Mouse (Mus musculus) midbrain, embryonic 16.5 days (tissue): Measurements from ENCODE around the gene Gm10447. TPM values are rescaled to one million over a fixed set of nuclear protein-coding genes. Genes with fewer than 3 reads are reported as not detected.
A peak's percentile ranks its signal among the peaks of the same experiment; 100 is the strongest.

Source experiments
- ATAC-seq: fragments of 200-750 bp; cut with Nextera tagmentation; 2 replicates; pipeline ENCODE4 v1.8.0; 2017; ENCODE audit warnings: moderate TSS enrichment
- H3K27ac ChIP-seq: fragments of 300-500 bp; sonication (generic); 2 replicates; pipeline ENCODE4 v1.5.1; 2014; ENCODE audit warnings: mild to moderate bottlenecking, low read length, mixed read lengths
- H3K27me3 ChIP-seq: fragments of 300-500 bp; sonication (generic); 2 replicates; pipeline ENCODE4 v1.6.1; 2014; ENCODE audit warnings: low read depth, low read length, mixed read lengths; ENCODE audit not compliant: control insufficient read depth, insufficient read depth
- H3K36me3 ChIP-seq: fragments of 300-500 bp; sonication (generic); 2 replicates; pipeline ENCODE4 v1.6.1; 2014; ENCODE audit warnings: mild to moderate bottlenecking, low read length, moderate library complexity, mixed read lengths; ENCODE audit not compliant: control insufficient read depth, insufficient read depth
- H3K4me1 ChIP-seq: fragments of 300-500 bp; sonication (generic); 2 replicates; pipeline ENCODE4 v1.6.1; 2014; ENCODE audit warnings: mild to moderate bottlenecking, low read length, mixed read lengths; ENCODE audit not compliant: control insufficient read depth, insufficient read depth
- H3K4me2 ChIP-seq: fragments of 300-500 bp; sonication (generic); 2 replicates; pipeline ENCODE4 v1.6.1; 2014; ENCODE audit warnings: mild to moderate bottlenecking, low read length, mixed read lengths
- H3K4me3 ChIP-seq: fragments of 300-500 bp; sonication (generic); 2 replicates; pipeline ENCODE4 v1.5.1; 2014; ENCODE audit warnings: low read depth, mild to moderate bottlenecking, low read length, moderate library complexity, mixed read lengths
- H3K9ac ChIP-seq: fragments of 300-500 bp; sonication (generic); 2 replicates; pipeline ENCODE4 v1.6.1; 2014; ENCODE audit warnings: low read depth, low read length, mixed read lengths
- H3K9me3 ChIP-seq: fragments of 300-500 bp; sonication (generic); replicated peaks from 2 replicates; pipeline ENCODE4 v1.6.1; 2014; ENCODE audit warnings: mild to moderate bottlenecking, low read length, mixed read lengths; ENCODE audit not compliant: control insufficient read depth, poor library complexity, severe bottlenecking
- WGBS: fragments of 180-500 bp; shearing (Covaris S2); extraction: QIAGEN DNeasy Blood & Tissue Kit; methylation state at CpG from one replicate; pipeline ENCODE4 v1.1.7; 2014; 5-methylcytosine and 5-hydroxymethylcytosine counted together
- polyA plus RNA-seq: library from polyadenylated mRNA; unstranded; fragments of >200 nt; fragmentation: Nextera tagmentation; extraction: Ambion mirVana; gene quantifications from 2 replicates; pipeline ENCODE4 v1.2.1, GENCODE M21; 2015

Gene Gm10447
- polyA plus RNA-seq, 1 experiment from 2014 or later: 0.10 TPM

GRCm38 (mm10) chr11:53436338-53436737 is 20.6 kb downstream of the Gm10447 start:
- no peak overlapping the region for H3K4me2 ChIP-seq
- no peak overlapping the region for H3K27ac ChIP-seq
- H3K36me3 ChIP-seq: no peaks in the 10 kb centered on the region
- H3K9ac ChIP-seq: no peak overlapping the region
- no peaks in the 10 kb centered on the region for H3K9me3 ChIP-seq
- 97% methylated on average over 6 of the region's 6 CpGs for WGBS
- no peak for ATAC-seq
- H3K4me1 ChIP-seq: peaks cover 5% of the 10 kb centered on the region
- H3K4me3 ChIP-seq: no peak overlapping the region
- no peaks in the 10 kb centered on the region for H3K27me3 ChIP-seq

- WGBS: 91% methylated on average over 8 of the region's 8 CpGs
- no peaks in the 10 kb centered on the region for H3K27me3 ChIP-seq
- H3K4me3 ChIP-seq: no peak overlapping the region
- no peaks in the 10 kb centered on the region for H3K9me3 ChIP-seq
- H3K4me2 ChIP-seq: no peak overlapping the region
- H3K4me1 ChIP-seq: peaks cover 6% of the 10 kb centered on the region
- no peak overlapping the region for H3K9ac ChIP-seq
- H3K27ac ChIP-seq: no peak overlapping the region
- no peaks in the 10 kb centered on the region for H3K36me3 ChIP-seq
- no peak for ATAC-seq
Observed at GRCm38 (mm10) chr11:53435504-53435903, 21.4 kb downstream of the Gm10447 start.

GRCm38 (mm10) chr11:53433057-53433456 is 23.9 kb downstream of the Gm10447 start:
- H3K4me1 ChIP-seq: peaks cover 11% of the 10 kb centered on the region
- peaks cover 5% of the 10 kb centered on the region; the same call in 1 of the 2 replicates for H3K36me3 ChIP-seq
- H3K4me2 ChIP-seq: no peak overlapping the region
- no peaks in the 10 kb centered on the region for H3K9me3 ChIP-seq
- no peaks in the 10 kb centered on the region for H3K27me3 ChIP-seq
- H3K27ac ChIP-seq: no peak overlapping the region
- no peak overlapping the region for H3K9ac ChIP-seq
- WGBS: 73% methylated on average over 6 of the region's 6 CpGs
- no peak overlapping the region for H3K4me3 ChIP-seq
- no peak for ATAC-seq

GRCm38 (mm10) chr11:53431347-53432056 is 25.4 kb downstream of the Gm10447 start:
- Histone ChIP-seq H3K4me3 (peak overlapping the region; percentile 67), H3K4me2 (peak overlapping the region; percentile 69), H3K9me3 (no peaks in the 10 kb centered on the region), H3K27ac (peak overlapping the region; percentile 79), H3K4me1 (peaks cover 11% of the 10 kb centered on the region), H3K9ac (peak overlapping the region; percentile 52), H3K36me3 (peaks cover 5% of the 10 kb centered on the region; the same call in 1 of the 2 replicates), H3K27me3 (no peaks in the 10 kb centered on the region)
- WGBS: 21% methylated on average over 9 of the region's 9 CpGs
- no peak; the same call in 1 of the 2 replicates for ATAC-seq

GRCm38 (mm10) chr11:53430670-53431346 is 26.1 kb downstream of the Gm10447 start, which contains the start of the genes Uqcrq and Gdf9:
Gene Uqcrq, minus strand, starts transcription at chr11:53430831.
Gene Gdf9, plus strand, starts transcription at chr11:53431023.
- Histone ChIP-seq H3K9me3 (no peaks in the 10 kb centered on the region), H3K4me3 (peak within 1 kb of the TSS; percentile 67), H3K4me2 (peak within 1 kb of the TSS; percentile 69), H3K4me1 (peaks cover 11% of the 10 kb centered on the region), H3K36me3 (peaks cover 5% of the 10 kb centered on the region; the same call in 1 of the 2 replicates), H3K27me3 (no peaks in the 10 kb centered on the region), H3K27ac (peak within 1 kb of the TSS; percentile 79), H3K9ac (peak within 1 kb of the TSS; percentile 81)
- under 1% methylated on average over 44 of the region's 44 CpGs for WGBS
- peak; percentile 96 for ATAC-seq

- H3K4me2 ChIP-seq: peak overlapping the region; percentile 64
- no peaks in the 10 kb centered on the region for H3K27me3 ChIP-seq
- no peaks in the 10 kb centered on the region for H3K9me3 ChIP-seq
- peaks cover 5% of the 10 kb centered on the region; the same call in 1 of the 2 replicates for H3K36me3 ChIP-seq
- peaks cover 11% of the 10 kb centered on the region for H3K4me1 ChIP-seq
- peak overlapping the region; percentile 67 for H3K4me3 ChIP-seq
- peak overlapping the region; percentile 81 for H3K9ac ChIP-seq
- ATAC-seq: peak; percentile 69
- under 1% methylated on average over 34 of the region's 34 CpGs for WGBS
- peak overlapping the region; percentile 79 for H3K27ac ChIP-seq
Observed at GRCm38 (mm10) chr11:53430300-53430669, 26.6 kb downstream of the Gm10447 start.

- no peak overlapping the region; the same call in 1 of the 2 replicates for H3K4me2 ChIP-seq
- no peak for ATAC-seq
- peaks cover 5% of the 10 kb centered on the region; the same call in 1 of the 2 replicates for H3K36me3 ChIP-seq
- H3K27ac ChIP-seq: no peak overlapping the region
- peaks cover 11% of the 10 kb centered on the region for H3K4me1 ChIP-seq
- H3K27me3 ChIP-seq: no peaks in the 10 kb centered on the region
- H3K4me3 ChIP-seq: no peak overlapping the region
- no peak overlapping the region for H3K9ac ChIP-seq
- no peaks in the 10 kb centered on the region for H3K9me3 ChIP-seq
Observed at GRCm38 (mm10) chr11:53429182-53429581, 27.7 kb downstream of the Gm10447 start.

GRCm38 (mm10) chr11:53428716-53429057 is 28.2 kb downstream of the Gm10447 start:
- 97% methylated on average over 5 of the region's 5 CpGs for WGBS
- Histone ChIP-seq H3K4me3 (no peak overlapping the region), H3K27ac (no peak overlapping the region), H3K9ac (no peak overlapping the region), H3K9me3 (no peaks in the 10 kb centered on the region), H3K36me3 (peaks cover 5% of the 10 kb centered on the region; the same call in 1 of the 2 replicates), H3K27me3 (no peaks in the 10 kb centered on the region), H3K4me1 (peaks cover 11% of the 10 kb centered on the region), H3K4me2 (no peak overlapping the region)
- ATAC-seq: no peak
